Mouse (Mus musculus): ENCODE measurements around the gene Tmem209.

DNA sequence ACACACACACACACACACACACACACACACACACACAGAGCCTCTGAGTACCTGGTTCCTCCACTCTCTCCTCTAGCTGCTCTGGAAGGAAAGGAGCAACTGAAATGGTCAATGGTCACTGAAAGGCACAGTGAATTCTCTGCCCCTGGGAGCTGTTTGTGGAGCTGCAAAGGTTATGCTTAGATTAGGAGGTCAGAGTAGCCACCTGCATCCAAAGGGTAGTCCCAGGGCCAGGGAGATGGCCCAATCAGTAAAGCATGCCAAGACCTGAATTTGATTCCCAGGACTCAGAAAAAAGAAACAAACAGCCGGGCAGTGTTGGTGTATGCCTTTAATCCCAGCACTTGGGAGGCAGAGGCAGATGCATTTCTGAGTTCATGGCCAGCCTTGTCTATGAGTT is 41.5 kb downstream of the Tmem209 start:
- no peak for TF ChIP-seq EP300 (optimal IDR thresholded peaks at IDR 0.05)
- no peak for TF ChIP-seq CTCF (IDR thresholded peaks at IDR 0.05; ENCODE audit: low read depth)

Data from stomach, postnatal 0 days (tissue).